Mouse (Mus musculus) large intestine, adult 2 months (tissue): Measurements from ENCODE around the gene Adat3. TPM values are rescaled to one million over a fixed set of nuclear protein-coding genes. Genes with fewer than 3 reads are reported as not detected.
A peak's percentile ranks its signal among the peaks of the same experiment; 100 is the strongest.

Experiments
- DNase-seq: peaks from one replicate; pipeline ENCODE4 v3.0.0-alpha.2; 2012; ENCODE audit warnings: low read depth, low spot score
- WGBS: fragments of 180-500 bp; shearing (Covaris S2); methylation state at CpG from one replicate; pipeline ENCODE4 v1.1.7; 2018; 5-methylcytosine and 5-hydroxymethylcytosine counted together
- polyA plus RNA-seq: library from polyadenylated mRNA; depleted of rRNA; stranded (reverse); fragments of >200 nt; gene quantifications from 2 replicates; pipeline ENCODE4 v1.2.3, GENCODE M21; 2012

Gene Adat3
- polyA plus RNA-seq, 1 experiment: 11.8 TPM

- DNase-seq: no peak
- 82% methylated on average over 34 of the region's 34 CpGs for WGBS
These were observed 4.2 kb downstream of the Adat3 start for GRCm38 (mm10) chr10:80606737-80607350.

GRCm38 (mm10) chr10:80608435-80608834 is 5.8 kb downstream of the Adat3 start:
- 84% methylated on average over 3 of the region's 3 CpGs for WGBS

GRCm38 (mm10) chr10:80609269-80609924 is 6.7 kb downstream of the Adat3 start:
- 90% methylated on average over 10 of the region's 10 CpGs for WGBS
- DNase-seq: no peak

More at GRCm38 (mm10) chr10:80608435-80608834, 5.8 kb downstream of the Adat3 start:
- no peak for DNase-seq

- DNase-seq: no peak
- 87% methylated on average over 9 of the region's 9 CpGs for WGBS
These were observed 7.6 kb downstream of the Adat3 start for GRCm38 (mm10) chr10:80610116-80610785.

GRCm38 (mm10) chr10:80611024-80611423 is 8.3 kb downstream of the Adat3 start:
- 67% methylated on average over 4 of the region's 4 CpGs for WGBS
- no peak for DNase-seq

- 91% methylated on average over 3 of the region's 3 CpGs for WGBS
- no peak for DNase-seq
These were observed 9.2 kb downstream of the Adat3 start for GRCm38 (mm10) chr10:80611905-80612304.

GRCm38 (mm10) chr10:80613821-80614220 is 11.1 kb downstream of the Adat3 start:
- no peak for DNase-seq
- 81% methylated on average over 3 of the region's 3 CpGs for WGBS

- 84% methylated on average over 6 of the region's 6 CpGs for WGBS
- no peak for DNase-seq
These were observed 11.7 kb downstream of the Adat3 start for GRCm38 (mm10) chr10:80614351-80614750.

- DNase-seq: no peak
- WGBS: 52% methylated on average over 9 of the region's 9 CpGs
These were observed 15.5 kb downstream of the Adat3 start for GRCm38 (mm10) chr10:80618181-80618580.

- no peak for DNase-seq
- 49% methylated on average over 8 of the region's 8 CpGs for WGBS
These were observed 17.0 kb downstream of the Adat3 start for GRCm38 (mm10) chr10:80619465-80620244.

GRCm38 (mm10) chr10:80620365-80620764 is 17.7 kb downstream of the Adat3 start:
- no peak for DNase-seq

GRCm38 (mm10) chr10:80620796-80621689 is 18.4 kb downstream of the Adat3 start:
- no peak for DNase-seq
- 57% methylated on average over 16 of the region's 16 CpGs for WGBS

More at GRCm38 (mm10) chr10:80620365-80620764, 17.7 kb downstream of the Adat3 start:
- WGBS: 84% methylated on average over 9 of the region's 9 CpGs

- WGBS: under 1% methylated on average over 9 of the region's 9 CpGs
- no peak for DNase-seq
These were observed 18.9 kb downstream of the Adat3 start for GRCm38 (mm10) chr10:80621690-80621939.

GRCm38 (mm10) chr10:80621940-80622660 is 19.4 kb downstream of the Adat3 start:
- WGBS: under 1% methylated on average over 64 of the region's 64 CpGs
- peak; percentile 100 for DNase-seq

GRCm38 (mm10) chr10:80622661-80623456 is 20.2 kb downstream of the Adat3 start, which contains the start of gene Csnk1g2:
TSS of gene Csnk1g2 (plus strand) at chr10:80622838.
- 1% methylated on average over 82 of the region's 85 CpGs for whole genome bisulfite sequencing

GRCm38 (mm10) chr10:80623457-80624191 is 20.9 kb downstream of the Adat3 start:
- WGBS: 10% methylated on average over 15 of the region's 15 CpGs
- DNase-seq: no peak

More at GRCm38 (mm10) chr10:80622661-80623456, 20.2 kb downstream of the Adat3 start, which contains the start of gene Csnk1g2:
- no peak for DNase-seq

- WGBS: 61% methylated on average over 4 of the region's 4 CpGs
- no peak for DNase-seq
These were observed 23.1 kb downstream of the Adat3 start for GRCm38 (mm10) chr10:80625764-80626163.
